Mouse (Mus musculus) brain, embryonic 14.5 days (tissue): ENCODE data around the gene Hist1h1e.

Experiments used
- CTCF ChIP-seq: fragments of 200-500 bp; IDR thresholded peaks from 2 replicates; pipeline ENCODE4 v1.5.1; 2012; ENCODE audit warnings: inconsistent platforms, mild to moderate bottlenecking, moderate library complexity, borderline replicate concordance; ENCODE audit not compliant: insufficient read depth, insufficient read length; ENCODE audit errors: extremely low read depth
- POLR2A ChIP-seq: fragments of 200-500 bp; IDR thresholded peaks from 2 replicates; pipeline ENCODE4 v1.6.1; 2012; ENCODE audit warnings: mild to moderate bottlenecking, inconsistent platforms, borderline replicate concordance; ENCODE audit not compliant: poor library complexity, insufficient read depth, insufficient read length, severe bottlenecking; ENCODE audit errors: extremely low read depth

GRCm38 (mm10) chr13:23659636-23660366 lies 37.4 kb upstream of the Hist1h1e start:
- TF ChIP-seq CTCF, result no peak
- TF ChIP-seq POLR2A, result no peak
